Mouse (Mus musculus) kidney, adult 2 months (tissue): ENCODE measurements around the gene Gm11127. TPM values are rescaled to one million over a fixed set of nuclear protein-coding genes. Genes with fewer than 3 reads are reported as not detected.
"Not testable (repeated sequence)": the region's sequence is repeated elsewhere in the genome, so short reads cannot be mapped to it uniquely, and the experiment has no call there.

Source experiments
- DNase-seq: peaks from one replicate; pipeline ENCODE4 v3.0.0; 2021
- H3K27ac ChIP-seq: fragments of 200-500 bp; 2 replicates; pipeline ENCODE4 v1.5.1; 2012; ENCODE audit warnings: low read depth, low read length, control low read depth, inconsistent platforms; ENCODE audit not compliant: insufficient read depth
- H3K27me3 ChIP-seq: fragments of 200-500 bp; replicated peaks from 2 replicates; pipeline ENCODE4 v1.6.1; 2012; ENCODE audit warnings: mild to moderate bottlenecking, moderate library complexity, low read length, inconsistent platforms; ENCODE audit not compliant: control insufficient read depth, insufficient read depth
- H3K36me3 ChIP-seq: fragments of 200-500 bp; 2 replicates; pipeline ENCODE4 v1.6.1; 2012; ENCODE audit warnings: mild to moderate bottlenecking, moderate library complexity, low read length, inconsistent platforms; ENCODE audit not compliant: control insufficient read depth, insufficient read depth
- H3K4me1 ChIP-seq: fragments of 200-500 bp; 2 replicates; pipeline ENCODE4 v1.6.1; 2011; ENCODE audit warnings: low read length; ENCODE audit not compliant: control insufficient read depth, insufficient read depth
- H3K4me3 ChIP-seq: fragments of 200-500 bp; 2 replicates; pipeline ENCODE4 v1.5.1; 2011; ENCODE audit warnings: mild to moderate bottlenecking, low read depth, low read length, control low read depth; ENCODE audit not compliant: insufficient read depth
- CTCF ChIP-seq: fragments of 200-500 bp; conservative IDR thresholded peaks from 2 replicates; pipeline ENCODE4 v1.5.1; 2011; ENCODE audit warnings: low read depth, mild to moderate bottlenecking, control low read depth, low read length, moderate library complexity, mixed read lengths; ENCODE audit not compliant: insufficient read depth, insufficient read length
- POLR2A ChIP-seq: fragments of 200-500 bp; IDR thresholded peaks from one replicate; pipeline ENCODE4 v1.6.1; 2011; ENCODE audit warnings: low read depth, low read length, control low read depth
- WGBS: fragments of 180-500 bp; shearing (Covaris S2); methylation state at CpG from one replicate; pipeline ENCODE4 v1.1.7; 2018; 5-methylcytosine and 5-hydroxymethylcytosine counted together
- polyA plus RNA-seq: library from polyadenylated mRNA; depleted of rRNA; stranded (reverse); fragments of >200 nt; gene quantifications from 2 replicates; pipeline ENCODE4 v1.2.3, GENCODE M21; 2012; rRNA removed

Gm11127 gene
- 13.9 and 14.8 TPM in 2 replicates for polyA plus RNA-seq

GRCm38 (mm10) chr17:36058362-36058761 is at the start of gene Gm11127:
TSS of gene Gm11127 (minus strand) at chr17:36058371.
- 32% methylated on average over 1 of the region's 1 CpGs for WGBS
- H3K27me3 ChIP-seq, H3K36me3 ChIP-seq, H3K4me3 ChIP-seq, H3K4me1 ChIP-seq: not testable (repeated sequence)
- peak within 1 kb of the TSS; percentile 56 for H3K27ac ChIP-seq
- peak; percentile 70 for DNase-seq

GRCm38 (mm10) chr17:36102091-36102490 is 43.9 kb upstream of the Gm11127 start:
- not testable (repeated sequence) for H3K27ac ChIP-seq, H3K27me3 ChIP-seq, H3K4me3 ChIP-seq, H3K36me3 ChIP-seq, H3K4me1 ChIP-seq
- 66% methylated on average over 12 of the region's 12 CpGs for WGBS
- peak; percentile 79 for DNase-seq

- H3K4me1 ChIP-seq, H3K27ac ChIP-seq, H3K27me3 ChIP-seq, DNase-seq, H3K36me3 ChIP-seq, H3K4me3 ChIP-seq: not testable (repeated sequence)
- 67% methylated on average over 2 of the region's 2 CpGs for WGBS
These were observed 41.4 kb upstream of the Gm11127 start for GRCm38 (mm10) chr17:36099603-36100002.

- no peak for DNase-seq
- H3K27ac ChIP-seq: no peak overlapping the region
- H3K4me3 ChIP-seq: no peak overlapping the region
- no peaks in the 10 kb centered on the region for H3K27me3 ChIP-seq
- H3K36me3 ChIP-seq: no peaks in the 10 kb centered on the region
- WGBS: 35% methylated on average over 3 of the region's 3 CpGs
- no peaks in the 10 kb centered on the region for H3K4me1 ChIP-seq
- TF ChIP-seq POLR2A: no peak
- TF ChIP-seq CTCF: no peak
These were observed 35.8 kb upstream of the Gm11127 start for GRCm38 (mm10) chr17:36093936-36094335.

- not testable (repeated sequence) for H3K27ac ChIP-seq, H3K4me1 ChIP-seq, H3K4me3 ChIP-seq, H3K27me3 ChIP-seq, DNase-seq, H3K36me3 ChIP-seq
These were observed 34.3 kb upstream of the Gm11127 start for GRCm38 (mm10) chr17:36092520-36092919.

GRCm38 (mm10) chr17:36091933-36092332 is 33.8 kb upstream of the Gm11127 start:
- not testable (repeated sequence) for H3K27ac ChIP-seq, H3K36me3 ChIP-seq, H3K4me3 ChIP-seq, DNase-seq, H3K4me1 ChIP-seq, H3K27me3 ChIP-seq
- WGBS: no CpG with 5 or more reads among the region's 2 CpGs

GRCm38 (mm10) chr17:36085976-36086375 is 27.8 kb upstream of the Gm11127 start:
- not testable (repeated sequence) for DNase-seq, H3K4me1 ChIP-seq, H3K27me3 ChIP-seq, H3K4me3 ChIP-seq, H3K27ac ChIP-seq, H3K36me3 ChIP-seq
- WGBS: 62% methylated on average over 1 of the region's 1 CpGs

- peak; percentile 17 for DNase-seq
These were observed 25.8 kb upstream of the Gm11127 start for GRCm38 (mm10) chr17:36083870-36084451.

More at GRCm38 (mm10) chr17:36083870-36084451, 25.8 kb upstream of the Gm11127 start:
- Histone ChIP-seq H3K27ac (no peak overlapping the region), H3K36me3 (no peaks in the 10 kb centered on the region), H3K4me1 (no peaks in the 10 kb centered on the region), H3K4me3 (peak overlapping the region; percentile 77), H3K27me3 (no peaks in the 10 kb centered on the region)
- 2% methylated on average over 42 of the region's 42 CpGs for WGBS
- TF ChIP-seq POLR2A (no peak), CTCF (no peak)
